Mouse (Mus musculus): ENCODE measurements at regions not wholly inside any gene's neighbourhood (a gene's known extent, or its start where the extent isn't known, plus 50 kb on each side); places are given as distances from the start of the nearest gene placed in this dataset.
"Not testable (repeated sequence)": the region's sequence is repeated elsewhere in the genome, so short reads cannot be mapped to it uniquely, and the experiment has no call there.

DNA sequence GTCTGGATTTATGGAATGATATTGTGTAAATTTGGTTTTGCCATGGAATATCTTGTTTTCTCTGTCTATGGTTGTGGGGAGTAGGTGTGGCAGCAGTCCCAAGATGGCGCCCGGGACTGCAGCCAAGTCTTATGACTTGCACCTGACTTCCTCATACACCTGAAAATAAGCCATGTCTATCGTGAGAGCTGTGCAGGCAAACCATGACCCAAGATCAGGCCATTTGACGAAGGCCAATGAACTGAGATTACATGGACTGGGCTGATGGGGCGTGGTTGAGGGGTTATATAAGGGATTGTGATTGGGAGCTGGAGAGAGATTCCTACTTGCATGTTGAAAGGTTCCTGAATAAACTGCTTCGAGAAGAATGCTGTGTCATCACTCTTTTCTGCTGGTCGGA is 139.5 kb downstream of the Slc6a15 start:
- ATAC-seq (ENCODE audit: low FRiP score, low read depth); H3K4me2 ChIP-seq (replicated peaks); H3K4me3 ChIP-seq; H3K36me3 ChIP-seq; H3K9ac ChIP-seq; H3K9me3 ChIP-seq; H3K4me1 ChIP-seq; H3K27me3 ChIP-seq (replicated peaks); H3K27ac ChIP-seq: not testable (repeated sequence)
- WGBS, result 92% methylated on average over 7 of the region's 7 CpGs

DNA sequence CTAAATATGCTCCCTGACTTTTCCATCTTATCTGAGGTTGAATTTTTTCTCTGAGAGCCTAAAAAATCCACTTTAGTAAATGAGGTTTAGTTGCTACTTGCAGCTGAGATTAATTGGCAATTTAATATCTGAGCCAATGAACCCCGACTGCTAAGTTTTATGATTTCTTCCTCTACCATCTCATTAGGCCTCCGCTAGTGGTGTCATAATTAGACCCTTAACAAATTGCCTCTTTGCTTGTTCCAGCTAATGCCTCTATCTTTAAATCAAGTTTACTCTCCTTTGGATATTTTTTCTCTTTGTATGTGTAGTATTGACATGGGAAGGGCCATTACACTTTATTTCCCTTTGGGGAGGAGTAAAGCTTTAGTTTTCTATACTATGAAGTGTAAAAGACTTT is 176.9 kb downstream of the Slc6a15 start:
- Histone ChIP-seq H3K9me3 (no peaks in the 10 kb centered on the region), H3K4me2 (replicated peaks) (no peak overlapping the region), H3K4me1 (no peaks in the 10 kb centered on the region), H3K27me3 (replicated peaks) (no peaks in the 10 kb centered on the region), H3K9ac (no peak overlapping the region), H3K4me3 (no peak overlapping the region), H3K27ac (no peak overlapping the region), H3K36me3 (no peaks in the 10 kb centered on the region)
- no peak for ATAC-seq (ENCODE audit: low FRiP score, low read depth)
- WGBS, result 66% methylated on average over 2 of the region's 2 CpGs

DNA sequence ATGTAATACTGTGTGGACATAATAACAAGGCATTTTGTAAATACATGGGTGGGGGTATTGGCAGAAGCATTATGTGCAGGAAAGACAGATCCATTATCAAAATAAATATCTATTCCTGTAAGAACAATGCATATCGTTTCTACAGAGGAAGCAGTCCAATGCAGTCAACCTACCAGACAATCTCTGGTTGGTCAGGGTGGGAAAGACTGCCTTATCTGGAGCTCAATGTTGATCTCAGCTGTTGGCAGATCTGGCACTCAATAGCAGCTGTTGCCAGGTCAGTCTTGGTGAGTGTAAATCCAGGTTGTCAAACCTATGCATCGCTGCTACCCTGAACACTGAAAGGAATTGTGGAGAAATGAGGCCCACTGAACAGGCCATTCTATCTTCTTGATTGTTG is 181.9 kb downstream of the Slc6a15 start:
- H3K4me2 ChIP-seq (replicated peaks), result no peak overlapping the region
- ATAC-seq (ENCODE audit: low FRiP score, low read depth), result no peak
- H3K27ac ChIP-seq, result no peak overlapping the region
- no peaks in the 10 kb centered on the region for H3K36me3 ChIP-seq
- 87% methylated on average over 2 of the region's 2 CpGs for WGBS
- no peaks in the 10 kb centered on the region for H3K27me3 ChIP-seq (replicated peaks)
- H3K9me3 ChIP-seq, result no peaks in the 10 kb centered on the region
- no peaks in the 10 kb centered on the region for H3K4me1 ChIP-seq
- H3K4me3 ChIP-seq, result no peak overlapping the region
- H3K9ac ChIP-seq, result no peak overlapping the region

DNA sequence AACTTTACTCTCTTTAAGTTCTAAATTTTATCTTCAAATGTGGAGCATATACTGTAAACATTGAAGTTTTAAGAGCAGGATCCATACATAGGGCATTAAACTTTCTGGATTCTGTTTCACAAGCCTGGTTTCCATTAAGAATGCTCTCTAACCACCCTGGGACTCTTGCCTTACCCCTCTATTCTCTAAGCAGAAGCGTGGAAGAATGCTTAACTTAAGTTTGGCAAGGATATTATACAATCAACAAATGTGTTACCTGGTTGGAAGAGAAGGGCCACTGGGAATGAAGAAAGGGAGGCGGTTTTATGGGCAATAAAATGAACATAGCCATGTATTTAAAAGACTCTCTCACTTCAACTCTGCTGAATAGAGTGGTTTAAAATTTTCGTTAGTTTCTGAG is 217.5 kb downstream of the Slc6a15 start:
- Histone ChIP-seq H3K4me3 (no peak overlapping the region), H3K9me3 (no peaks in the 10 kb centered on the region), H3K27me3 (replicated peaks) (no peaks in the 10 kb centered on the region), H3K4me1 (no peaks in the 10 kb centered on the region), H3K4me2 (replicated peaks) (no peak overlapping the region), H3K9ac (no peak overlapping the region), H3K27ac (no peak overlapping the region), H3K36me3 (no peaks in the 10 kb centered on the region)
- WGBS, result 63% methylated on average over 3 of the region's 3 CpGs
- no peak for ATAC-seq (ENCODE audit: low FRiP score, low read depth)

DNA sequence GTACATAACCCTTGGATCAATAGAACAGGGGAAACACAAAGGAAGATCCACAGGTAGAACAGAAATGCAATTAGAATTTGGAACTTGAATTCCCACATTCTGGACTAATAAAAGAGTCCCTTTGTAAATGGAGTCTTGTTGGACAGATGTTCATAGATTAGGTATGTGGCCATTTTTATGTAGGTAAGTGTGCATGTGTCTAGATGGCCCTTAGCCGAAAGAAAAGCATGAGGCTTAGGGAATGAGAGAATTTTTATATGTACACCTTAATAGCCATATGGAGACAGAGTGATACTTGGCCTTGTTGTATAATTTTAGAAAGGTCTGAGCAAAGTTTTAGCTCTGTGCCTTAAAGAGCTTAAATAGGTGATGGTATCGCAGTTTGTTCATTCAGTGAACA is 217.9 kb downstream of the Slc6a15 start:
- no peak for ATAC-seq (ENCODE audit: low FRiP score, low read depth)
- no peak overlapping the region for H3K4me2 ChIP-seq (replicated peaks)
- no peaks in the 10 kb centered on the region for H3K27me3 ChIP-seq (replicated peaks)
- 91% methylated on average over 2 of the region's 2 CpGs for WGBS
- H3K4me3 ChIP-seq, result no peak overlapping the region
- no peak overlapping the region for H3K27ac ChIP-seq
- no peak overlapping the region for H3K9ac ChIP-seq
- H3K9me3 ChIP-seq, result no peaks in the 10 kb centered on the region
- H3K4me1 ChIP-seq, result no peaks in the 10 kb centered on the region
- H3K36me3 ChIP-seq, result no peaks in the 10 kb centered on the region

DNA sequence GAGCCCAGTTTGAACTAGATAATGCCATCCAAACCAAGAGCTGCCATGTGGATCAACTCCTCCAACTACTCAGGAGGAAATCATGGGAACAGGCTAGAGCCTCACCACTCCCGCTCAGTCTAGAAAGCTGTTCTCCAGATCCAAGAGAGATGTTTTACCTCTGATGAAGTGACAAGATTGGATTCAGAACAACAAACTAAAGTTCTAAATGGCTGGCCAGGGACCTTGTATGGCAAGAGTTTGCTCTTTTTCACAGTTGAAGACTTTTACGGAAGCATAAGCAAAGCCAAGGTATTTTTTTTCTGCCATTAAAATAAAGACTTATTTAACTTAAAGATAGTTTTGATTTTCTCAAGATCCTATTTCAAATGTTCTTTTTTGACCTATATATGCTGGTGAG is 224.4 kb downstream of the Slc6a15 start:
- Histone ChIP-seq H3K9ac (no peak overlapping the region), H3K9me3 (no peaks in the 10 kb centered on the region), H3K4me3 (no peak overlapping the region), H3K4me1 (no peaks in the 10 kb centered on the region), H3K27ac (no peak overlapping the region), H3K36me3 (no peaks in the 10 kb centered on the region), H3K4me2 (replicated peaks) (no peak overlapping the region), H3K27me3 (replicated peaks) (no peaks in the 10 kb centered on the region)
- no peak for ATAC-seq (ENCODE audit: low FRiP score, low read depth)
- WGBS, result 84% methylated on average over 2 of the region's 2 CpGs

DNA sequence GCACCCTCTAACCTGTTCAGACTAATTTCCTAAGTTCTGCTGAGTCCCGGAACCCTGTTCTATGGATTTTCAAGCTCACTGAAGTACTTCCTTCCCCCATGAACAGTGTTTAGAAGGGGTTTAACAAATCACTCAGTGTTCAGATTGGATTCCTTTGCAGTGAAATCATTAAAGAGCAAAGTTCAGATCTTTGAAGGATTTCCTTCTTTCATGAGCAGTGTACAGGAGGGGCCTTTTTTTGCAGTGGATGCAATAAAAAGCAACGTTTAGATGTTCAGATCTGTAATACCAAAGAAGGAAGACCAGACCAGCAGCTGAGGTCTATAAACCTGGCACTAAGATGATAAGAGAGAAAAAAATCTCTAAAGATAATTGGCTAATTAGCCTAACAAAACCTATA is 273.6 kb downstream of the Slc6a15 start:
- H3K9me3 ChIP-seq, result no peaks in the 10 kb centered on the region
- no peak overlapping the region for H3K9ac ChIP-seq
- H3K27ac ChIP-seq, result no peak overlapping the region
- H3K27me3 ChIP-seq (replicated peaks), result no peaks in the 10 kb centered on the region
- WGBS, result 81% methylated on average over 2 of the region's 2 CpGs
- H3K4me2 ChIP-seq (replicated peaks), result no peak overlapping the region
- no peak overlapping the region for H3K4me3 ChIP-seq
- no peaks in the 10 kb centered on the region for H3K36me3 ChIP-seq
- no peak for ATAC-seq (ENCODE audit: low FRiP score, low read depth)
- no peaks in the 10 kb centered on the region for H3K4me1 ChIP-seq

DNA sequence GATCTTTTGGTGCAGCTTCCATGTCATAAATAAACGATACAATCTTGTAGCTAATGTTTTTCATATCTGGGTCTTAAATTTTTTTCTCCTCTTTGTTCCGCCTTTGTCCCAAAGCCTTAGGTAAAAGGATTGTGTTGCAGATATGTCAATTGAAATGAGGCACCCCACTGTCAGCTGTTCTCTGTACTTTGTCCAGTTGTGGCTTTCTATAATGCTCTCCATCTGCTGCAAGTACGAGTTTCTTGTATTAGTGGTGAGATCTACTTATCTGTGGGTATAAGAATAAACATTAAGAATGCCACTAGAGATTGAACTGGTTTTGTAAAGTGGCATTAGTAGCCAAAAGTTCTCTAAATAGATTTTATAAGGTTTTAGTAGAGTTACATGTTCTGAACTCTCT is 282.3 kb downstream of the Slc6a15 start:
- H3K9me3 ChIP-seq, result no peaks in the 10 kb centered on the region
- H3K4me3 ChIP-seq, result no peak overlapping the region
- H3K9ac ChIP-seq, result no peak overlapping the region
- no peak overlapping the region for H3K4me2 ChIP-seq (replicated peaks)
- H3K27ac ChIP-seq, result no peak overlapping the region
- H3K36me3 ChIP-seq, result no peaks in the 10 kb centered on the region
- H3K4me1 ChIP-seq, result no peaks in the 10 kb centered on the region
- H3K27me3 ChIP-seq (replicated peaks), result no peaks in the 10 kb centered on the region
- no peak for ATAC-seq (ENCODE audit: low FRiP score, low read depth)
- WGBS, result 82% methylated on average over 3 of the region's 3 CpGs

DNA sequence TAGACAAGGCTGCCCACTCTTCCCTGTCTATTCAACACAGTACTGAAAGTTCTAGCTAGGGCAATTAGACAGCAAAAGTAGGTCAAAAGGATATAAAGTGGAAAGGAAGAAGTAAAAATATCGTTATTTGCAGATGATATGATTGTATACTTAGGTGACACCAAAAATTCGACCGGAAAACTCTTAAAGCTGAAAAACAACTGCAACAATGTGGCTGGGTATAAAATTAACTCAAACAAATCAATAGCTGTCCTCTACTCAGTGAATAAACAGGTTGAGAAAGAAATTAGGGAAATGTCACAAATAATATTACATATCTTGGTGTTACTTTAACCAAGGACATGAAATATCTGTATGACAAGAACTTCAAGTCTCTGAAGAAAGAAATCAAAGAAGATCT is 305.5 kb downstream of the Slc6a15 start:
- ATAC-seq (ENCODE audit: low FRiP score, low read depth), result no peak
- 83% methylated on average over 3 of the region's 3 CpGs for WGBS
- no peaks in the 10 kb centered on the region for H3K4me1 ChIP-seq
- H3K27me3 ChIP-seq (replicated peaks), result no peaks in the 10 kb centered on the region
- no peak overlapping the region for H3K4me2 ChIP-seq (replicated peaks)
- no peak overlapping the region for H3K9ac ChIP-seq
- H3K27ac ChIP-seq, result no peak overlapping the region
- H3K36me3 ChIP-seq, result no peaks in the 10 kb centered on the region
- no peak overlapping the region for H3K4me3 ChIP-seq
- no peaks in the 10 kb centered on the region for H3K9me3 ChIP-seq

DNA sequence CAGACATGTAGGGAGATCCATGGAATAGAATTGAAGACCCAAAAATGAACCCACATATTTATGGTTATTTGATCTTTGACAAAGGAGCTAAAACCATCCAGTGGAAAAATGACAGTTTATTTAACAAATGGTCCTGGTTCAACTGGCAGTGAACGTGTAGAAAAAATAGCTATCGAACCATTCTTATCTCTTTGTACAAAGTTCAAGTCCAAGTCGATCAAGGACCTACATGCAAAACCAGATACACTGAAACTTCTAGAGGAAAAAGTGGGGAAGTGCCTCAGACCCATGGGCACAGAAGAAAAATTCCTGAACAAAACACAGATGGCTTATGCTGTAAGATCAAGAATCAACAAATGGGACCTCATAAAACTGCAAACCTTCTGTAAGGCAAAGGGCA is 306.2 kb downstream of the Slc6a15 start:
- no peaks in the 10 kb centered on the region for H3K36me3 ChIP-seq
- H3K27me3 ChIP-seq (replicated peaks), result no peaks in the 10 kb centered on the region
- no peak overlapping the region for H3K27ac ChIP-seq
- no peaks in the 10 kb centered on the region for H3K9me3 ChIP-seq
- no peak overlapping the region for H3K9ac ChIP-seq
- H3K4me3 ChIP-seq, result no peak overlapping the region
- H3K4me1 ChIP-seq, result no peaks in the 10 kb centered on the region
- no peak for ATAC-seq (ENCODE audit: low FRiP score, low read depth)
- 92% methylated on average over 3 of the region's 3 CpGs for WGBS
- no peak overlapping the region for H3K4me2 ChIP-seq (replicated peaks)

DNA sequence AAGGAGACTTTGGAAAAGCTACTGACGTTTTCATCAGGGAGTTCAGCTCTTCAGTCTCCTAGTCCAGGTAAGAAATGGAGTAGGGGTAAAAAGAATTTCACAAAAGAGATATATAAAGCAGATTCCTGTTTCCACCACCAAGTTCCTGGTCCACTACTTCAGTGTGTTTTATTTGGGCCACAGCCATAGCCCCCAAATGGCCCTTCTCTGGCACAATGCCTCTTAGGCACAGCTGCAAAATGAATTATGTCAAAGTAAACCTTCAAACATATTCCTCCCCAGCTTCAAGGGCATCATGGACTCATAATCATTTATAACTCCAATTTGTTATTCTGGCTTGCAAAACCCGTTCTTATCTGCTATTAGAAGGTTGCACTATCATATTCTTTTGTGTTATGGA is 325.1 kb downstream of the Slc6a15 start:
- ATAC-seq (ENCODE audit: low FRiP score, low read depth), result no peak
- no peak overlapping the region for H3K9ac ChIP-seq
- 59% methylated on average over 2 of the region's 2 CpGs for WGBS
- H3K27ac ChIP-seq, result no peak overlapping the region
- no peaks in the 10 kb centered on the region for H3K27me3 ChIP-seq (replicated peaks)
- H3K9me3 ChIP-seq, result no peaks in the 10 kb centered on the region
- no peaks in the 10 kb centered on the region for H3K4me1 ChIP-seq
- no peaks in the 10 kb centered on the region for H3K36me3 ChIP-seq
- H3K4me3 ChIP-seq, result no peak overlapping the region
- H3K4me2 ChIP-seq (replicated peaks), result no peak overlapping the region

DNA sequence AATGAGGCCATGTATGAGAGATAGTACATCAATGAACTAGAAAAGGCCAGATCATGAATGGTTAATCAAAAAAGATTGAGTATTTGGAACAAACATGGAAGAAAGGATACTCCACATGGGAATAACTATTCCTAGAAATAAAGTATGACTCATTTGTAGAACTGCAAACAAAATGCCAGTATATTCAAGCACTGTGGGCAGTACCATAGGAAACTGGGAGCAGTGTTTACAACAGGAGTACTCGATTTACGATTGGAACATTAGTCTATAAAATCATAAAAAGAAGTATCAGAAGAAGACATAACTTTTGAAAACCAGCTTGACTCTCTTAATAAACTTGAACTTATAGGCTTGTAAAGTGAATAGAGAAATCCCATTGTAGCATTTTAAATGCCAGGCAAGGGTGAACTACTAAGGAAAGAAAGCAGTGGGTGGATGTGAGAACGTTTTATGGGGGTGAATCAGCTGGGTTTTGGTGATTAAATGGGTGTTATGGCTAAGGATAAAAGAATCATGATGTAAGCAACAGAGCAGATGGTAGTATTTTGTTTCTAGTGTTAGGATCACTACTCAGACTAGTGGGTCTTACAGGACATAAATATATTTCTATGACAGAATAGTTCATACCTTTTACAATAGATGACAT is 347.6 kb downstream of the Slc6a15 start:
- Histone ChIP-seq H3K4me3 (no peak overlapping the region), H3K9me3 (no peaks in the 10 kb centered on the region), H3K4me2 (replicated peaks) (no peak overlapping the region), H3K27me3 (replicated peaks) (no peaks in the 10 kb centered on the region), H3K27ac (no peak overlapping the region), H3K9ac (no peak overlapping the region), H3K36me3 (no peaks in the 10 kb centered on the region), H3K4me1 (no peaks in the 10 kb centered on the region)
- WGBS, result 68% methylated on average over 3 of the region's 3 CpGs
- no peak for ATAC-seq (ENCODE audit: low FRiP score, low read depth)

DNA sequence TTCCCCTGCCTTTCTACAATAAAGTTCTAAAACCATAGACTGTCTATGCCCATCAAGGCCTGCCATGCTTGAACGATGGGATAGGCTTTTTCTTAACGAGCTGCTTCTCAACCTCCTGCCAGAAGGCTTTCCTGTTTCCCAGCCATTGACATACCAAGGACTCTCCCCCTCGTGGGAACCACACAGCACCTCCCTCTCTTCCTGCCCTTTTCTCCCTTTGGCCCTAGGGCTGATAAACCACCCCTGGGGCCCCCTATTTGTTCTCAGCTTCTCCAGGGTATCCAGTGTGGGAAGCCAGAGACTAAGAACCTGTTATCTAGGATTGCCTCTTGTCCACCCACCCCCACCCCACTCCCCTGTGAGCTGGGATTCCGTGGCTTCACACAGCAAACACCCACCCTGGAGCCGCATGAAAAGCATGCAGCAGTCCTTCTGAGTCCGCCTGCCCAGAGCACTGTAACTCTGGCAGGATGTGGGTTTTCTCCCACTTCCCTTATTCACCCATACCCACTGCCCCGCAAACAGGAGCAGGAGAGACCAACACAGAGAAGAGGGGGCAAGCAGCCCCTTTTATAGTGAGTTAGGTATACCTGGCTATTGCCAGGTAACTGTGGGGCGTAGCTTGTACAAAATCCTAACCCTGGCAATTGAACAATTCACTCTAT is 351.5 kb downstream of the Slc6a15 start:
- 70% methylated on average over 8 of the region's 8 CpGs for WGBS
- Histone ChIP-seq H3K4me3 (no peak overlapping the region), H3K9ac (no peak overlapping the region), H3K27ac (no peak overlapping the region), H3K36me3 (no peaks in the 10 kb centered on the region), H3K27me3 (replicated peaks) (no peaks in the 10 kb centered on the region), H3K4me1 (no peaks in the 10 kb centered on the region), H3K9me3 (no peaks in the 10 kb centered on the region), H3K4me2 (replicated peaks) (no peak overlapping the region)
- no peak; the same call in 1 of the 2 replicates for ATAC-seq (ENCODE audit: low FRiP score, low read depth)
